ENCODE assay signal across 25 mouse cellular contexts in genomic region chr1:40273491-40273890, GRCm38 (mm10). TPM values are rescaled to one million over a fixed set of nuclear protein-coding genes. Genes with fewer than 3 reads are reported as not detected.
A peak's percentile ranks its signal among the peaks of the same experiment; 100 is the strongest.
DNase-seq lines count a peak whose midpoint lies in the region; ATAC-seq lines count a peak whose summit lies in the region.
"Had no signal": no experiment of that assay in that cellular context is flagged by ENCODE, and none has a peak within 500 bp of the region (broad histone marks: within the 10 kb centered on the region; RNA-seq: fewer than 3 reads in every experiment).

No protein-coding gene starts in this region.

- no peak overlapping the region for H3K9ac ChIP-seq in heart, embryonic 12.5 days
- H3K9ac ChIP-seq in kidney, embryonic 14.5 days (ENCODE audit: low read depth, low read length) = no peak overlapping the region
- H3K9ac ChIP-seq: embryonic facial prominence, embryonic 13.5 days; embryonic facial prominence, embryonic 15.5 days; forebrain, embryonic 12.5 days had no signal

- ATAC-seq in heart, embryonic 12.5 days (ENCODE audit: insufficient number of reproducible peaks, low FRiP score) = no peak
- ATAC-seq in kidney, embryonic 14.5 days (ENCODE audit: low FRiP score, low TSS enrichment) = no peak
- ATAC-seq: activated CD4-positive, CD25-positive, alpha-beta regulatory T cell, adult 4 months; CD4-positive, CD25-positive, alpha-beta regulatory T cell, adult 4 months; forebrain, embryonic 14.5 days; forebrain, embryonic 16.5 days; Patski had no signal

- no peaks in the 10 kb centered on the region for H3K9me3 ChIP-seq in heart, embryonic 12.5 days (replicated peaks)
- no peaks in the 10 kb centered on the region for H3K9me3 ChIP-seq in kidney, embryonic 14.5 days (ENCODE audit: control insufficient read depth, low read length)
- H3K9me3 ChIP-seq: embryonic facial prominence, embryonic 13.5 days; embryonic facial prominence, embryonic 15.5 days; forebrain, embryonic 10.5 days; forebrain, embryonic 12.5 days; G1E had no signal

- no peak overlapping the region for H3K4me3 ChIP-seq in heart, embryonic 12.5 days
- H3K4me3 ChIP-seq in kidney, embryonic 14.5 days (ENCODE audit: low read length) = no peak overlapping the region
- no peak overlapping the region for H3K4me3 ChIP-seq in brown adipose tissue, adult 24 weeks (ENCODE audit: insufficient read depth, low read depth, low read length)
- H3K4me3 ChIP-seq: embryonic facial prominence, embryonic 13.5 days; embryonic facial prominence, embryonic 15.5 days; erythroblast, embryonic 14.5 days; forebrain, embryonic 10.5 days; forebrain, embryonic 12.5 days had no signal

- H3K4me2 ChIP-seq in heart, embryonic 12.5 days = no peak overlapping the region
- no peak overlapping the region for H3K4me2 ChIP-seq in kidney, embryonic 14.5 days (replicated peaks; ENCODE audit: low read depth, low read length)
- H3K4me2 ChIP-seq: embryonic facial prominence, embryonic 13.5 days; embryonic facial prominence, embryonic 15.5 days; forebrain, embryonic 12.5 days had no signal

- no peak overlapping the region for H3K27ac ChIP-seq in heart, embryonic 12.5 days (ENCODE audit: poor library complexity, severe bottlenecking)
- no peak overlapping the region for H3K27ac ChIP-seq in kidney, embryonic 14.5 days (ENCODE audit: low read depth, low read length)
- H3K27ac ChIP-seq in brown adipose tissue, adult 24 weeks (replicated peaks; ENCODE audit: low read depth, low read length) = peak overlapping the region; percentile 31; the same call in 1 of the 2 replicates
- H3K27ac ChIP-seq: embryonic facial prominence, embryonic 13.5 days; embryonic facial prominence, embryonic 15.5 days; forebrain, embryonic 10.5 days; forebrain, embryonic 12.5 days had no signal

- WGBS in heart, embryonic 12.5 days = 76% methylated on average over 1 of the region's 1 CpGs
- 94% methylated on average over 1 of the region's 1 CpGs for WGBS in kidney, embryonic 14.5 days

- peak; percentile 95 for DNase-seq in heart, adult 11 months
- DNase-seq in kidney, adult 9 months = peak; percentile 27
- DNase-seq: adrenal gland, adult 8-10 months; B cell, adult 2 months; cerebellum, adult 11 months; cerebellum, adult 18-20 months; cerebellum, adult 8-10 months; cerebellum, adult 9-11 months; cerebellum, postnatal 14 days; cerebellum, postnatal 36 days; embryo, embryonic 11 days had no signal

- H3K27me3 ChIP-seq in heart, embryonic 12.5 days (replicated peaks) = no peaks in the 10 kb centered on the region
- no peaks in the 10 kb centered on the region for H3K27me3 ChIP-seq in kidney, embryonic 14.5 days (ENCODE audit: control insufficient read depth, insufficient read depth, low read length)
- H3K27me3 ChIP-seq: embryonic facial prominence, embryonic 13.5 days; embryonic facial prominence, embryonic 15.5 days; forebrain, embryonic 12.5 days; Patski had no signal

- H3K4me1 ChIP-seq in heart, embryonic 12.5 days (replicated peaks) = no peaks in the 10 kb centered on the region; the same call in 1 of the 2 replicates
- no peaks in the 10 kb centered on the region for H3K4me1 ChIP-seq in kidney, embryonic 14.5 days (ENCODE audit: control insufficient read depth, insufficient read depth, low read length)
- H3K4me1 ChIP-seq in brown adipose tissue, adult 24 weeks (ENCODE audit: control insufficient read depth, insufficient read depth, insufficient read length, low read length) = peaks cover 12% of the 10 kb centered on the region; the same call in 1 of the 2 replicates
- H3K4me1 ChIP-seq: forebrain, embryonic 10.5 days; forebrain, embryonic 12.5 days had no signal

- H3K36me3 ChIP-seq in heart, embryonic 12.5 days = no peaks in the 10 kb centered on the region
- no peaks in the 10 kb centered on the region for H3K36me3 ChIP-seq in kidney, embryonic 14.5 days (ENCODE audit: control insufficient read depth, insufficient read depth, low read length)
- H3K36me3 ChIP-seq: embryonic facial prominence, embryonic 13.5 days; embryonic facial prominence, embryonic 15.5 days; forebrain, embryonic 10.5 days; forebrain, embryonic 12.5 days; G1E had no signal

RNA-seq across cellular contexts. Expression of gene Il1r1, which starts 48.6 kb away (rescaled TPM):
- 7.9 and 8.7 TPM in 2 replicates for polyA plus RNA-seq in heart, embryonic 12.5 days (2016; fragmentation: Nextera tagmentation; extraction: Ambion mirVana)
- 2.5 and 4.2 TPM in 2 replicates for polyA plus RNA-seq in kidney, embryonic 14.5 days (2014; fragmentation: Nextera tagmentation; extraction: Ambion mirVana)
- polyA plus RNA-seq in brown adipose tissue, adult 24 weeks (2012; ENCODE audit: insufficient read depth, insufficient read length, missing spikeins) = 4.6 and 6.2 TPM in 2 replicates
- polyA plus RNA-seq: CD4-positive, CD25-positive, alpha-beta regulatory T cell, adult 4 months; G1E had no signal

RNA-seq across cellular contexts. Expression of gene Il1rl2, which starts 50.9 kb away (rescaled TPM):
- 3.6 and 3.7 TPM in 2 replicates for polyA plus RNA-seq in heart, embryonic 12.5 days (2016; fragmentation: Nextera tagmentation; extraction: Ambion mirVana)
- polyA plus RNA-seq in kidney, embryonic 14.5 days (2014; fragmentation: Nextera tagmentation; extraction: Ambion mirVana) = 3.2 and 5.2 TPM in 2 replicates
- polyA plus RNA-seq in brown adipose tissue, adult 24 weeks (2012; ENCODE audit: insufficient read depth, insufficient read length, missing spikeins) = 1.4 and 4.1 TPM in 2 replicates
- polyA plus RNA-seq: erythroblast, embryonic 14.5 days; Patski had no signal
